Mouse (Mus musculus) hindbrain, embryonic 10.5 days (tissue): ENCODE data around the gene Itgb7. TPM values are rescaled to one million over a fixed set of nuclear protein-coding genes. Genes with fewer than 3 reads are reported as not detected.

Source experiments
- DNase-seq: peaks from one replicate; pipeline ENCODE4 v3.0.0-alpha.2; 2017; ENCODE audit warnings: low spot score
- H3K27ac ChIP-seq: fragments of 300-500 bp; sonication (generic); 2 replicates; pipeline ENCODE4 v1.5.1; 2016; ENCODE audit warnings: mild to moderate bottlenecking, moderate library complexity
- H3K27me3 ChIP-seq: fragments of 300-500 bp; sonication (generic); 2 replicates; pipeline ENCODE4 v1.6.1; 2016; ENCODE audit warnings: mild to moderate bottlenecking; ENCODE audit not compliant: poor library complexity, insufficient read depth, severe bottlenecking
- H3K36me3 ChIP-seq: fragments of 300-500 bp; sonication (generic); 2 replicates; pipeline ENCODE4 v1.6.1; 2016; ENCODE audit warnings: mild to moderate bottlenecking, moderate library complexity
- H3K4me1 ChIP-seq: fragments of 300-500 bp; sonication (generic); replicated peaks from 2 replicates; pipeline ENCODE4 v1.6.1; 2016; ENCODE audit warnings: mild to moderate bottlenecking
- H3K4me3 ChIP-seq: fragments of 300-500 bp; sonication (generic); 2 replicates; pipeline ENCODE4 v1.5.1; 2016; ENCODE audit warnings: mild to moderate bottlenecking, moderate library complexity
- H3K9me3 ChIP-seq: fragments of 300-500 bp; sonication (generic); 2 replicates; pipeline ENCODE4 v1.6.1; 2016; ENCODE audit warnings: mild to moderate bottlenecking, moderate library complexity
- WGBS: fragments of 180-500 bp; shearing (Covaris S2); methylation state at CpG from one replicate; pipeline ENCODE4 v1.1.7; 2016; 5-methylcytosine and 5-hydroxymethylcytosine counted together
- polyA plus RNA-seq: library from polyadenylated mRNA; unstranded; fragments of >200 nt; fragmentation: Nextera tagmentation; extraction: Ambion mirVana; gene quantifications from 2 replicates; pipeline ENCODE4 v1.2.1, GENCODE M21; 2016

Gene Itgb7
- polyA plus RNA-seq, 1 experiment from 2014 or later, result 0.90 TPM

DNA sequence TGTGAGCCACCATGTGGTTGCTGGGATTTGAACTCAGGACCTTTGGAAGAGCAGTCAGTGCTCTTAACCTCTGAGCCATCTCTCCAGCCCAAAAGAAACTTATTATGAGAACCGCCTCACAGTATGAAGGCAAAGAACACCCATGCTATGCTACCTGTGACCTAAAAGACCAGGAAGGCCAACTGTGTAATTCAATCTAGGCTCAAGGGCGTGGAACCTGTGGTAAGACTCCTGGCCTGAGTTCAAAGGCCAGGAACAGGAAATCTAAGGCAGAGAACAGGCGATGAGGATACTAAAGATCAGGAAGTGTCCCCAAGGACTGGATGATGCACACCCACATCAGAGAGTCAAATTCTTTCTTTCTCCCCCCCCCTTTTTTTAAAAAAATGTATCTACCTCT is 58.2 kb downstream of the Itgb7 start:
- Histone ChIP-seq H3K27me3 (no peaks in the 10 kb centered on the region), H3K4me1 (no peaks in the 10 kb centered on the region), H3K9me3 (no peaks in the 10 kb centered on the region), H3K4me3 (no peak overlapping the region), H3K36me3 (peaks cover 8% of the 10 kb centered on the region; the same call in 1 of the 2 replicates), H3K27ac (no peak overlapping the region)
- DNase-seq, result no peak
- 88% methylated on average over 3 of the region's 3 CpGs for WGBS

DNA sequence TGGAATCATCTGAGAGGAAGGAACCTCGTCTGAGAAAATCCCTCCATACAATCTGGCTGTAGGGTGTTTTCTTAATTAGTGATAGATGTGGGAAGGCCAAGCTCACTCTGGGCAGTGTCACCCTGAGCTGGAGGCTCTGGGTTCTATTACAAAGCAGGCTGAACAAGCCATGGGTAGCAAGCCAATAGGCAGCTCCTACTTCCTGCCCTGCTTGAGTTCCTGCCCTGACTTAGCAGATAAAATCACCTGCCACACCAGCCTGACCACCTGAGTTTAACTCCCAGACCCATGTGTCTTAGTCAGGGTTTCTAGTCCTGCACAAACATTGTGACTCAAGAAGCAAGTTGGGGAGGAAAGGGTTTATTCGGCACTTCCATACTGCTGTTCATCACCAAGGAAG is 62.7 kb downstream of the Itgb7 start:
- WGBS, result 67% methylated on average over 2 of the region's 2 CpGs
- H3K27ac ChIP-seq, result no peak overlapping the region

DNA sequence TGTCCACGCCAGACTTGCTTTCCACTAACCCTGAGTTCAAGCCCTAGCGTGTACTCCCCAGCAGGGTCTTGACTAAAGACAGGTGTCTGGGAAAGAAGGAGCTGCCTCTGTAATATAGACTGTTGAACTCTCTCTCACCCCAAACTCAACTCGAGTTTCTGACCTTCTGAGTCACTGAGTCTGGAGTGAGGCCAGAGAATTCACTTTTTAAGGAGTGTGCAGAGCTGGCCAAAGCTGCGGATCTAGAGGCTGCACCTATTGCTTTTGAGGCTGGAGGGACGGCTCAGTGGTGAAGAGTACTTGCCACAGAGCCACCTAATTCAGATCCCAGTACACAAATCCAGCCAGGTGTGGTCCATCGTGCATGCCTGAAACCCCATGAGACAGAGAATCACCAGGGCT is 64.1 kb downstream of the Itgb7 start:
- Histone ChIP-seq H3K36me3 (no peaks in the 10 kb centered on the region), H3K4me1 (0 out of 2 replicates have a peak, but pooled peaks cover 6% of the 10 kb centered on the region), H3K27ac (no peak overlapping the region), H3K27me3 (no peaks in the 10 kb centered on the region), H3K9me3 (no peaks in the 10 kb centered on the region), H3K4me3 (no peak overlapping the region)
- 60% methylated on average over 6 of the region's 6 CpGs for WGBS
- DNase-seq, result no peak

More for the DNA sequence above, 62.7 kb downstream of the Itgb7 start:
- H3K27me3 ChIP-seq, result no peaks in the 10 kb centered on the region
- 0 out of 2 replicates have a peak, but pooled peaks cover 6% of the 10 kb centered on the region for H3K4me1 ChIP-seq
- H3K9me3 ChIP-seq, result no peaks in the 10 kb centered on the region
- no peaks in the 10 kb centered on the region for H3K36me3 ChIP-seq
- no peak overlapping the region for H3K4me3 ChIP-seq
- no peak for DNase-seq

Other genes starting within 250 kb of the Itgb7 start
- gene Krt8, start 227.5 kb downstream of the Itgb7 start, polyA plus RNA-seq, result 43.1 and 55.5 TPM in 2 replicates
- 38.6 and 53.5 TPM in 2 replicates for gene Krt18, start 203.8 kb downstream of the Itgb7 start, polyA plus RNA-seq
- gene Eif4b, start 158.2 kb downstream of the Itgb7 start, polyA plus RNA-seq, result 80.4 and 122 TPM in 2 replicates
- 11.8 and 13.8 TPM in 2 replicates for gene Tns2, start 131.5 kb downstream of the Itgb7 start, polyA plus RNA-seq
- gene Spryd3, start 95.7 kb downstream of the Itgb7 start, polyA plus RNA-seq, result 14.6 and 17.6 TPM in 2 replicates
- 0.20 TPM in 1 of 2 replicates, not detected in the other for gene Igfbp6, start 87.6 kb downstream of the Itgb7 start, polyA plus RNA-seq
- 0.35 and 0.38 TPM in 2 replicates for gene Soat2, start 81.4 kb downstream of the Itgb7 start, polyA plus RNA-seq
- gene Zfp740, start 28.7 kb downstream of the Itgb7 start, polyA plus RNA-seq, result 61.8 and 67.1 TPM in 2 replicates
- gene Csad, start 27.2 kb downstream of the Itgb7 start, polyA plus RNA-seq, result 34.0 and 35.5 TPM in 2 replicates
- gene Rarg, start 25.6 kb upstream of the Itgb7 start, polyA plus RNA-seq, result 22.1 and 24.5 TPM in 2 replicates
- gene Gm9918, start 38.6 kb upstream of the Itgb7 start, polyA plus RNA-seq, result 0.26 and 0.35 TPM in 2 replicates
- gene Mfsd5, start 47.5 kb upstream of the Itgb7 start, polyA plus RNA-seq, result 61.5 and 66.1 TPM in 2 replicates
- 42.6 and 52.2 TPM in 2 replicates for gene Espl1, start 64.3 kb upstream of the Itgb7 start, polyA plus RNA-seq
- 331 and 368 TPM in 2 replicates for gene Pfdn5, start 94.2 kb upstream of the Itgb7 start, polyA plus RNA-seq
- gene Myg1, start 99.8 kb upstream of the Itgb7 start, polyA plus RNA-seq, result 119 and 120 TPM in 2 replicates
- gene Aaas, start 118.8 kb upstream of the Itgb7 start, polyA plus RNA-seq, result 102 and 122 TPM in 2 replicates
- gene Sp7, start 135.2 kb upstream of the Itgb7 start, polyA plus RNA-seq, result 1.0 and 1.2 TPM in 2 replicates
- 6.1 and 9.3 TPM in 2 replicates for gene Sp1, start 174.2 kb upstream of the Itgb7 start, polyA plus RNA-seq
- gene Amhr2, start 213.4 kb upstream of the Itgb7 start, polyA plus RNA-seq, result 0.17 and 0.18 TPM in 2 replicates
- gene Prr13, start 227.1 kb upstream of the Itgb7 start, polyA plus RNA-seq, result 84.3 and 98.2 TPM in 2 replicates
- gene Pcbp2, start 238.6 kb upstream of the Itgb7 start, polyA plus RNA-seq, result 166 and 207 TPM in 2 replicates